Mouse (Mus musculus) myocyte (in vitro differentiated cells): ENCODE results near the gene Ndufaf5. TPM values are rescaled to one million over a fixed set of nuclear protein-coding genes. Genes with fewer than 3 reads are reported as not detected.

Experiments used
- H3K27me3 ChIP-seq: one replicate; pipeline ENCODE4 v1.6.1; 2011; ENCODE audit not compliant: control insufficient read depth, insufficient read depth, insufficient read length
- H3K36me3 ChIP-seq: one replicate; pipeline ENCODE4 v1.6.1; 2011; ENCODE audit not compliant: control insufficient read depth, insufficient read depth
- H3K4me2 ChIP-seq: one replicate; pipeline ENCODE4 v1.6.1; 2011; ENCODE audit warnings: low read depth, control low read depth
- H3K4me3 ChIP-seq: one replicate; pipeline ENCODE4 v1.5.1; 2011; ENCODE audit warnings: mild to moderate bottlenecking, control low read depth, moderate library complexity
- H3K79me2 ChIP-seq: one replicate; pipeline ENCODE4 v1.6.1; 2011; ENCODE audit not compliant: control insufficient read depth, insufficient read depth
- H3ac ChIP-seq: one replicate; pipeline ENCODE4 v1.6.1; 2011; ENCODE audit not compliant: control insufficient read depth, insufficient read length
- CEBPB ChIP-seq: IDR thresholded peaks from 2 replicates; pipeline ENCODE4 v1.6.1; 2011; ENCODE audit warnings: mild to moderate bottlenecking, moderate library complexity; ENCODE audit not compliant: poor library complexity, insufficient read depth, severe bottlenecking
- E2F4 ChIP-seq: IDR thresholded peaks from one replicate; pipeline ENCODE4 v1.6.1; 2011; ENCODE audit warnings: mild to moderate bottlenecking, control low read depth, moderate library complexity; ENCODE audit not compliant: insufficient read depth
- MAX ChIP-seq: IDR thresholded peaks from one replicate; pipeline ENCODE4 v1.6.1; 2011; ENCODE audit warnings: low read depth, mild to moderate bottlenecking, control low read depth
- MYOD1 ChIP-seq, 3 experiments: IDR thresholded peaks; one replicate each; pipeline ENCODE4 v1.6.1; 2011; ENCODE audit warnings: control low read depth in 2 of 3, low read depth in 2 of 3, mild to moderate bottlenecking in 2 of 3, moderate library complexity in 1 of 3; ENCODE audit not compliant: insufficient read length in 2 of 3, control insufficient read depth in 1 of 3
- MYOG ChIP-seq, 3 experiments: IDR thresholded peaks; one replicate each; pipeline ENCODE4 v1.6.1; 2011; ENCODE audit warnings: control low read depth in 2 of 3, low read depth in 2 of 3, mild to moderate bottlenecking in 2 of 3; ENCODE audit not compliant: insufficient read length in 2 of 3, control insufficient read depth in 1 of 3, insufficient read depth in 1 of 3
- POLR2A ChIP-seq: IDR thresholded peaks from one replicate; pipeline ENCODE4 v1.6.1; 2011; ENCODE audit warnings: low read depth, mild to moderate bottlenecking, control low read depth, moderate library complexity; ENCODE audit not compliant: insufficient read length
- POLR2AphosphoS2 ChIP-seq: IDR thresholded peaks from one replicate; pipeline ENCODE4 v1.6.1; 2011; ENCODE audit warnings: low read depth, control low read depth; ENCODE audit not compliant: insufficient read length
- REST ChIP-seq: IDR thresholded peaks from one replicate; pipeline ENCODE4 v1.6.1; 2011; ENCODE audit warnings: mild to moderate bottlenecking, control low read depth, moderate library complexity; ENCODE audit not compliant: insufficient read depth, insufficient read length
- SRF ChIP-seq: IDR thresholded peaks from one replicate; pipeline ENCODE4 v1.6.1; 2011; ENCODE audit warnings: low read depth; ENCODE audit not compliant: control insufficient read depth, insufficient read length
- TCF12 ChIP-seq: IDR thresholded peaks from one replicate; pipeline ENCODE4 v1.6.1; 2011; ENCODE audit warnings: mild to moderate bottlenecking, control low read depth; ENCODE audit not compliant: poor library complexity, insufficient read depth, severe bottlenecking
- TCF3 ChIP-seq: IDR thresholded peaks from one replicate; pipeline ENCODE4 v1.6.1; 2011; ENCODE audit warnings: low read depth, control low read depth; ENCODE audit not compliant: insufficient read length
- USF1 ChIP-seq: IDR thresholded peaks from one replicate; pipeline ENCODE4 v1.6.1; 2011; ENCODE audit warnings: low read depth, mild to moderate bottlenecking, control low read depth, moderate library complexity
- polyA plus RNA-seq: library from polyadenylated mRNA; unstranded; fragments of >200 nt; fragmentation: generic; extraction: Trizol; gene quantifications from one replicate; pipeline ENCODE4 v1.2.1, GENCODE M21; 2012; ENCODE audit warnings: missing spikeins

Ndufaf5 gene
- polyA plus RNA-seq, 1 experiment: 22.0 TPM

- H3K79me2 ChIP-seq: no peaks in the 10 kb centered on the region
- no peak for TF ChIP-seq E2F4
These were observed 44.1 kb downstream of the Ndufaf5 start for GRCm38 (mm10) chr2:140214519-140215027.

DNA sequence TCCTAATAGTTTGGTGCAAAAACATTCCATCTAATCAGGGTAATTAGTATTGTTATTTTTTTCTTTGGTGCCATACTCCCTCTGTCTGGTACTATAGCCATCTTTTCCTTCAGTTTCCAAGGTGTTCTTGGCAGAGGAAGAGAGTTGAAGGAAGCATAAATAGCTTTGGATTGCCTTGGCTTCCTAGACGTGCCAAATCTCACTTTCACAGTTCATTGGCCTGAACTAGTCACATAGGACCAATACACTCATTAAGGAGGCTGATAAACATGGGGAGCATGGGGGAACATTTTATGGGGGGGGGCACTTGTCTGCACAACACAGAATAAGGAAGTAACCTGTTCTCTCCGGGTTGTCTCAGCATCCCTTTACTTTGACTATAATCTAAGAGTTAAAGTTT is 45.0 kb downstream of the Ndufaf5 start:
- H3K36me3 ChIP-seq: no peaks in the 10 kb centered on the region
- H3K27me3 ChIP-seq: no peaks in the 10 kb centered on the region
- no peaks in the 10 kb centered on the region for H3K79me2 ChIP-seq
- H3K4me2 ChIP-seq: no peak overlapping the region
- no peak overlapping the region for H3ac ChIP-seq
- no peak overlapping the region for H3K4me3 ChIP-seq
- no peak for TF ChIP-seq CEBPB
- TF ChIP-seq REST: no peak
- TF ChIP-seq TCF3: no peak
- no peak for TF ChIP-seq TCF12
- no peak for TF ChIP-seq MYOD1 (IDR thresholded peaks at IDR 0.05; ENCODE audit: control insufficient read depth in 1 of 3, insufficient read length in 2 of 3, low read depth in 2 of 3)
- TF ChIP-seq POLR2AphosphoS2: no peak
- no peak for TF ChIP-seq MAX
- TF ChIP-seq SRF: no peak
- TF ChIP-seq E2F4: no peak
- TF ChIP-seq MYOG (IDR thresholded peaks at IDR 0.05; ENCODE audit: control insufficient read depth in 1 of 3, insufficient read depth in 1 of 3, insufficient read length in 2 of 3, low read depth in 2 of 3): no peak
- no peak for TF ChIP-seq USF1
- no peak for TF ChIP-seq POLR2A

More at GRCm38 (mm10) chr2:140214519-140215027, 44.1 kb downstream of the Ndufaf5 start:
- Histone ChIP-seq H3K4me2 (no peak overlapping the region), H3K36me3 (no peaks in the 10 kb centered on the region), H3K27me3 (no peaks in the 10 kb centered on the region), H3ac (no peak overlapping the region), H3K4me3 (no peak overlapping the region)

DNA sequence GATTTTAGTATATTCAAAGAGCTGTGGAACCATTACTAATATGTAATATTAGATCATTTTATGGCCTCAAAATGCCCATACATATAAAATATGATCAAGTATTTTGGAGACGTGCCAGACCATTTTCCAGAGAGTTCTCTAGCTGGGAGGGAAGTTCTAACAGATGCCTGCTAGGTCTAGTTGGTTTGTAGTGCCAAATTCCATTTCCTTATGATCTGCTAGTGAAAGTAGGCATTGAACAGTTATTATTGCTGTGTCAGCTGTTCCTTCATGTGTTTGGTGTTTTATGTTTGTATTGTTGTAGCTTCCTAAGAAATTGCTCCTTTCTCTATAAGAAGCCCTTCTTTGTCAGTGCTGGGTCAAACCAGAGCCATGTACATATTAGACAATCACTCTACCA is 45.5 kb downstream of the Ndufaf5 start:
- Histone ChIP-seq H3K4me2 (no peak overlapping the region), H3K4me3 (no peak overlapping the region)

GRCm38 (mm10) chr2:140220325-140220724 is 49.9 kb downstream of the Ndufaf5 start:
- TF ChIP-seq POLR2AphosphoS2 (no peak), POLR2A (no peak), REST (no peak), TCF12 (no peak), CEBPB (no peak), USF1 (no peak)
- H3K27me3 ChIP-seq: no peaks in the 10 kb centered on the region
- no peak overlapping the region for H3K4me2 ChIP-seq
- no peaks in the 10 kb centered on the region for H3K36me3 ChIP-seq
- no peak overlapping the region for H3K4me3 ChIP-seq
- H3ac ChIP-seq: no peak overlapping the region
- H3K79me2 ChIP-seq: no peaks in the 10 kb centered on the region

More for the DNA sequence above, 45.5 kb downstream of the Ndufaf5 start:
- Histone ChIP-seq H3K79me2 (no peaks in the 10 kb centered on the region), H3K27me3 (no peaks in the 10 kb centered on the region), H3ac (no peak overlapping the region), H3K36me3 (no peaks in the 10 kb centered on the region)
- TF ChIP-seq MYOD1 (IDR thresholded peaks at IDR 0.05; ENCODE audit: control insufficient read depth in 1 of 3, insufficient read length in 2 of 3, low read depth in 2 of 3): no peak
- no peak for TF ChIP-seq USF1
- no peak for TF ChIP-seq SRF
- no peak for TF ChIP-seq TCF3
- TF ChIP-seq MYOG (IDR thresholded peaks at IDR 0.05; ENCODE audit: control insufficient read depth in 1 of 3, insufficient read depth in 1 of 3, insufficient read length in 2 of 3, low read depth in 2 of 3): no peak
- TF ChIP-seq CEBPB: no peak
- TF ChIP-seq MAX: no peak
- no peak for TF ChIP-seq POLR2AphosphoS2
- no peak for TF ChIP-seq E2F4
- no peak for TF ChIP-seq TCF12
- TF ChIP-seq REST: no peak
- no peak for TF ChIP-seq POLR2A

GRCm38 (mm10) chr2:140230295-140230694 is 59.8 kb downstream of the Ndufaf5 start:
- H3ac ChIP-seq: no peak overlapping the region
- no peak overlapping the region for H3K4me2 ChIP-seq
- H3K79me2 ChIP-seq: no peaks in the 10 kb centered on the region
- H3K27me3 ChIP-seq: no peaks in the 10 kb centered on the region
- TF ChIP-seq POLR2AphosphoS2 (no peak), REST (no peak), SRF (no peak), TCF12 (no peak), MAX (no peak)
- H3K36me3 ChIP-seq: no peaks in the 10 kb centered on the region
- H3K4me3 ChIP-seq: no peak overlapping the region

- H3K79me2 ChIP-seq: no peaks in the 10 kb centered on the region
- no peak for TF ChIP-seq USF1
- no peak for TF ChIP-seq SRF
- TF ChIP-seq POLR2AphosphoS2: no peak
- no peak overlapping the region for H3K4me2 ChIP-seq
- H3K27me3 ChIP-seq: no peaks in the 10 kb centered on the region
- no peak overlapping the region for H3ac ChIP-seq
- no peak overlapping the region for H3K4me3 ChIP-seq
- no peaks in the 10 kb centered on the region for H3K36me3 ChIP-seq
These were observed 66.8 kb downstream of the Ndufaf5 start for GRCm38 (mm10) chr2:140237245-140237644.
